Mouse (Mus musculus): ENCODE measurements around the gene Ptprd. TPM values are rescaled to one million over a fixed set of nuclear protein-coding genes. Genes with fewer than 3 reads are reported as not detected.

The Ptprd gene
- polyA plus RNA-seq, 1 experiment: 357 TPM

- Histone ChIP-seq H3K4me1 (ENCODE audit: control insufficient read depth, insufficient read depth, low read length) (no peaks in the 10 kb centered on the region), H3K27ac (ENCODE audit: insufficient read depth, low read depth, low read length) (no peak overlapping the region), H3K4me3 (ENCODE audit: insufficient read depth, low read depth, low read length) (no peak overlapping the region)
- WGBS: 57% methylated on average over 4 of the region's 4 CpGs
- no peak for TF ChIP-seq CTCF (IDR thresholded peaks at IDR 0.05; ENCODE audit: insufficient read depth, low read depth, low read length)
- no peak for TF ChIP-seq POLR2A (IDR thresholded peaks at IDR 0.05; ENCODE audit: insufficient read depth, low read depth, low read length)
These were observed 655.9 kb downstream of the Ptprd start for GRCm38 (mm10) chr4:77555841-77556240.

GRCm38 (mm10) chr4:77537843-77538242 lies 673.9 kb downstream of the Ptprd start:
- 77% methylated on average over 4 of the region's 4 CpGs for WGBS
- H3K27ac ChIP-seq (ENCODE audit: insufficient read depth, low read depth, low read length): no peak overlapping the region
- TF ChIP-seq POLR2A (IDR thresholded peaks at IDR 0.05; ENCODE audit: insufficient read depth, low read depth, low read length): no peak
- no peak for TF ChIP-seq CTCF (IDR thresholded peaks at IDR 0.05; ENCODE audit: insufficient read depth, low read depth, low read length)
- no peaks in the 10 kb centered on the region for H3K4me1 ChIP-seq (ENCODE audit: control insufficient read depth, insufficient read depth, low read length)
- H3K4me3 ChIP-seq (ENCODE audit: insufficient read depth, low read depth, low read length): no peak overlapping the region

DNA sequence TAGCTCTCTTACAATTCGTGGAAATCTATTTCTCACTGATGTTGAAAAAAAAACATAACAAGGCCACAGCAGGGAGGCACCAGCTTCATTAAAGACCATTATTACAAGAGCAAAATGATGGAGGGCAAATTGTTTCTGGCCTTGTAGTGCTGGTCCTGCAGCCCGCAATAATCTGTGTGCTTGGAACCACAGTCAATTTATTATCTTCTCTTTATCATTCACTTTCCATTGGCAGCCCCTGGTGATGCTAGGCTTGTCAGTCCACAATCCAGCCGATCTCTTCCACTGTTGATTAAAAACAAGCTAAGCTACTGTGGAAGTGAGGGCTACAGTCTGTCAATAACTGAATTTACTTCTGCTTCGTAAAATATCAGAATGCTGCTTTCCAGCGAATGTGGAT lies 674.4 kb downstream of the Ptprd start:
- 53% methylated on average over 5 of the region's 5 CpGs for WGBS
- H3K27ac ChIP-seq (ENCODE audit: insufficient read depth, low read depth, low read length): no peak overlapping the region
- TF ChIP-seq POLR2A (IDR thresholded peaks at IDR 0.05; ENCODE audit: insufficient read depth, low read depth, low read length) (no peak), CTCF (IDR thresholded peaks at IDR 0.05; ENCODE audit: insufficient read depth, low read depth, low read length) (no peak)
- H3K4me3 ChIP-seq (ENCODE audit: insufficient read depth, low read depth, low read length): no peak overlapping the region
- no peaks in the 10 kb centered on the region for H3K4me1 ChIP-seq (ENCODE audit: control insufficient read depth, insufficient read depth, low read length)

DNA sequence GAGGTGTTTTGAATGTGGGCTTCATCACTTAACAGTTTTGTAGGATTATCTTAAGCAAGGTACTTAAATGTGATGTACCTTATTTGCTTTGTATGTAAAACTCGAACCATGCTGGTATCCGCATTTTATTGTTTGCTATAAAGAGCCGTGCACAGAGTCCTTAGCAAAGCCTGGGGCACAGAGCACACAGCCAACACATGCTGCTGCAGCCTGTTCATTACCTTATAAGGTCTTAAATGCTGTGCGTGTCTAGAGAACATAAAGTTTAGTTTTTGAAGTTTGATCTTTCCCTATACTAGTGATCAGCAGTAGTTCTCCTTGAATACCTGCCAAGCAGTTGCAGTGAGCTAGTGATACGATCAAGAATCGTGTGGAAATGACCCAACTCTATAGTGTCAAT lies 676.2 kb downstream of the Ptprd start:
- no peaks in the 10 kb centered on the region for H3K4me1 ChIP-seq (ENCODE audit: control insufficient read depth, insufficient read depth, low read length)
- WGBS: 88% methylated on average over 6 of the region's 6 CpGs
- no peak overlapping the region for H3K27ac ChIP-seq (ENCODE audit: insufficient read depth, low read depth, low read length)
- TF ChIP-seq POLR2A (IDR thresholded peaks at IDR 0.05; ENCODE audit: insufficient read depth, low read depth, low read length) (no peak), CTCF (IDR thresholded peaks at IDR 0.05; ENCODE audit: insufficient read depth, low read depth, low read length) (no peak)
- no peak overlapping the region for H3K4me3 ChIP-seq (ENCODE audit: insufficient read depth, low read depth, low read length)

- H3K4me1 ChIP-seq (ENCODE audit: control insufficient read depth, insufficient read depth, low read length): no peaks in the 10 kb centered on the region
- H3K4me3 ChIP-seq (ENCODE audit: insufficient read depth, low read depth, low read length): no peak overlapping the region
- no peak for TF ChIP-seq POLR2A (IDR thresholded peaks at IDR 0.05; ENCODE audit: insufficient read depth, low read depth, low read length)
- no peak for TF ChIP-seq CTCF (IDR thresholded peaks at IDR 0.05; ENCODE audit: insufficient read depth, low read depth, low read length)
- H3K27ac ChIP-seq (ENCODE audit: insufficient read depth, low read depth, low read length): no peak overlapping the region
- WGBS: 26% methylated on average over 4 of the region's 4 CpGs
These were observed 677.2 kb downstream of the Ptprd start for GRCm38 (mm10) chr4:77534553-77534952.

GRCm38 (mm10) chr4:77519166-77519565 lies 692.6 kb downstream of the Ptprd start:
- no peak for TF ChIP-seq CTCF (IDR thresholded peaks at IDR 0.05; ENCODE audit: insufficient read depth, low read depth, low read length)
- no peak for TF ChIP-seq POLR2A (IDR thresholded peaks at IDR 0.05; ENCODE audit: insufficient read depth, low read depth, low read length)

DNA sequence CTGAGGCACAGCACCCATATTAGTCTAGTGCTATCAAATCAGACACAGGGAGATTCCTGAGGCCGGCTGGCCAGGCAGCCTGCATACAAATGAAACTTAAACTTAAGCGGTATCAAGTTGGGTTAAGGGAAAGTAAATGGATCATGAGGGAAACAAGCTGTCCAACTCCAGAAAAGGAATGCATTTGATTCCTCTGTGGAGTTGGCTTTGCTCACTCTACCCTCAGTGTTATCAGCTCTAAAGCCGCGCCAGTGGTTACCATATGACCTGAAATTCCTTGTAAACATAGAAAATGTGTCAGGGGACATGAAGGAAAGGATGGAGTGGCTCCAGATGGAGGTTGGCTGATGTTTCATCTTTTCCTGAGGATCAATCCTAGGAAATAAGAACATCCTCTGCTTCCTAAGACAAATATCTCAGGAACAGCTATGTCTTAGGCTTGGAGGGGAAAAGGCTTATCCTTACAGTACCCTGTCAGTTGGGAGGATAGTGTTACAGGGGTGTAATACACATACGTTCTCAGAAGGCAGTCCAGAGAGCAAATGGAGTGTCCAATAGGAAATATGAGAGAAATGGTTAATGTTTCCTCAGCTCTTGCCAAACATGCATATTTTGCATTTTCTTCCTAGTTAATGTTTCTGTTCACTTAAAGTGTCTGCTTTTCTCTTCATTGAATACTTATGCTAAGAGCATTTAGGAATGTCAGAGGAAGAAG lies 697.7 kb downstream of the Ptprd start:
- 76% methylated on average over 5 of the region's 5 CpGs for WGBS
- TF ChIP-seq CTCF (IDR thresholded peaks at IDR 0.05; ENCODE audit: insufficient read depth, low read depth, low read length): no peak
- no peak for TF ChIP-seq POLR2A (IDR thresholded peaks at IDR 0.05; ENCODE audit: insufficient read depth, low read depth, low read length)
- no peaks in the 10 kb centered on the region for H3K4me1 ChIP-seq (ENCODE audit: control insufficient read depth, insufficient read depth, low read length)
- H3K4me3 ChIP-seq (ENCODE audit: insufficient read depth, low read depth, low read length): no peak overlapping the region
- no peak overlapping the region for H3K27ac ChIP-seq (ENCODE audit: insufficient read depth, low read depth, low read length)

More at GRCm38 (mm10) chr4:77519166-77519565, 692.6 kb downstream of the Ptprd start:
- Histone ChIP-seq H3K4me3 (ENCODE audit: insufficient read depth, low read depth, low read length) (no peak overlapping the region), H3K4me1 (ENCODE audit: control insufficient read depth, insufficient read depth, low read length) (no peaks in the 10 kb centered on the region), H3K27ac (ENCODE audit: insufficient read depth, low read depth, low read length) (no peak overlapping the region)
- WGBS: 47% methylated on average over 5 of the region's 5 CpGs

DNA sequence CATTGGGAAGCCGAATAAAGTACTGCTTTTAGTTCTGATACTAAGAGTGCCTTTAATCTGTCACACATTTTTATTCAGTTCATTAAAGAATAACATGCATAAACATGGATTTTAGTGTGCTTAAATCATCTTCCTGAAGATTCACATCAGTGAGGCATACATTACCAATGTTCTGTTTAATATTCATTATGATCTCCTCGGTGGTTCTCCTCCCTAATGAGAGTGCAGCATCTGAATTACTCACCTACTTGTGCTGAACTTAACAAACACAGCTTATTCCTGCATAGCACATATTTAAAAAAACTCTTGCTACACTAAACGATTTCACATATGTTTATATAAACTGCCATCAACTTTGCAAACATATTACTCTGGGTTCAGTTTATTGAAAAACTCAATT lies 698.7 kb downstream of the Ptprd start:
- WGBS: 69% methylated on average over 3 of the region's 3 CpGs
- H3K27ac ChIP-seq (ENCODE audit: insufficient read depth, low read depth, low read length): no peak overlapping the region
- TF ChIP-seq POLR2A (IDR thresholded peaks at IDR 0.05; ENCODE audit: insufficient read depth, low read depth, low read length) (no peak), CTCF (IDR thresholded peaks at IDR 0.05; ENCODE audit: insufficient read depth, low read depth, low read length) (no peak)
- no peaks in the 10 kb centered on the region for H3K4me1 ChIP-seq (ENCODE audit: control insufficient read depth, insufficient read depth, low read length)
- H3K4me3 ChIP-seq (ENCODE audit: insufficient read depth, low read depth, low read length): no peak overlapping the region

DNA sequence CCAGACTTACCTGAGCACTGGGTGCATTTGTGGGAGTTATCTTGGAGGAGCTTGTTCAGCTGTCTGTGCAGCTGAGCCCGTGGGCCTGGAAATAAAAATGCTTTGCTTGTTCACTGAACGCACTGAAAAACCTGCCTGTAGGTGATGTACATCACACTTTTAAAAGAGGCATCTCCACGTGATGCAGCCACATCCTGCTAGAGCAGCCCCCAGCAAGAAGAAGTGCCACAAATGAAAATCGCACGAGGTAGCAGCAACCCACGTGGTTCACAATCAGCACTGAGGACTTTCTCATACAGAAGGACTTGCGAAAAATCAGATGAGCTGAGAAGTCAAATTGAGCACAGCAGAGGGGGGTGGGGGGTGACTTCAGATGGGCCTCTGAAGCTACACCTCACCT lies 757.7 kb downstream of the Ptprd start:
- no peaks in the 10 kb centered on the region for H3K4me1 ChIP-seq (ENCODE audit: control insufficient read depth, insufficient read depth, low read length)
- WGBS: 78% methylated on average over 7 of the region's 7 CpGs

More for the DNA sequence above, 757.7 kb downstream of the Ptprd start:
- Histone ChIP-seq H3K27ac (ENCODE audit: insufficient read depth, low read depth, low read length) (no peak overlapping the region), H3K4me3 (ENCODE audit: insufficient read depth, low read depth, low read length) (no peak overlapping the region)
- TF ChIP-seq CTCF (IDR thresholded peaks at IDR 0.05; ENCODE audit: insufficient read depth, low read depth, low read length): no peak
- no peak for TF ChIP-seq POLR2A (IDR thresholded peaks at IDR 0.05; ENCODE audit: insufficient read depth, low read depth, low read length)

Measured in olfactory bulb, adult 2 months (tissue).